Mouse (Mus musculus): ENCODE measurements around the gene Ccnb1ip1.

- TF ChIP-seq CTCF (IDR thresholded peaks at IDR 0.05; ENCODE audit: low read depth) (no peak), EP300 (IDR thresholded peaks at IDR 0.05; ENCODE audit: low read depth) (no peak)
These were observed 5.1 kb downstream of the Ccnb1ip1 start for GRCm38 (mm10) chr14:50802441-50802840.

Measured in liver, postnatal 0 days (tissue).